Mouse (Mus musculus) B cell, adult 2 months (primary cell): ENCODE measurements at regions not wholly inside any gene's neighbourhood (a gene's known extent, or its start where the extent isn't known, plus 50 kb on each side); places are given as distances from the start of the nearest gene placed in this dataset.

Experiments
- DNase-seq, 2 experiments: peaks; one replicate each; pipeline ENCODE4 v3.0.0; 2022

DNA sequence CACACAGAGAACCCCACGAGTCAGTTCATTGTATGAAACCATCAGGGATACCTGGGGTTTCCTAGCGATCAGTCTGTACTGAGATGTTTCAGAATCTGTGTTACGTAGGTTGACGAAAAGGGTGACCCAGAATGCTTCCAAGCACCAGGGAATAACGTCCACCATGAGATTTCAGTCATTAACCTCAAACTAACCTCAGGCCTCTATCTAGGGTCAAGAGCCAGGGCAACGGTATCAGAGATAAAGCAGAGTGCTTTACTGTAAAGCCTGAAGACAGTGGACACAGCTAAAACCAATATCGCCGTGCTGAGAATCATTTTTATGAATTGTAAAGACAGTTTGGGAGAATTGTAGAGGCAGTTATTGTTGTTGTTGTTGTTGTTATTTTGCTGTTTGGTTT is 52.9 kb upstream of the Errfi1 start:
- no peak for DNase-seq

DNA sequence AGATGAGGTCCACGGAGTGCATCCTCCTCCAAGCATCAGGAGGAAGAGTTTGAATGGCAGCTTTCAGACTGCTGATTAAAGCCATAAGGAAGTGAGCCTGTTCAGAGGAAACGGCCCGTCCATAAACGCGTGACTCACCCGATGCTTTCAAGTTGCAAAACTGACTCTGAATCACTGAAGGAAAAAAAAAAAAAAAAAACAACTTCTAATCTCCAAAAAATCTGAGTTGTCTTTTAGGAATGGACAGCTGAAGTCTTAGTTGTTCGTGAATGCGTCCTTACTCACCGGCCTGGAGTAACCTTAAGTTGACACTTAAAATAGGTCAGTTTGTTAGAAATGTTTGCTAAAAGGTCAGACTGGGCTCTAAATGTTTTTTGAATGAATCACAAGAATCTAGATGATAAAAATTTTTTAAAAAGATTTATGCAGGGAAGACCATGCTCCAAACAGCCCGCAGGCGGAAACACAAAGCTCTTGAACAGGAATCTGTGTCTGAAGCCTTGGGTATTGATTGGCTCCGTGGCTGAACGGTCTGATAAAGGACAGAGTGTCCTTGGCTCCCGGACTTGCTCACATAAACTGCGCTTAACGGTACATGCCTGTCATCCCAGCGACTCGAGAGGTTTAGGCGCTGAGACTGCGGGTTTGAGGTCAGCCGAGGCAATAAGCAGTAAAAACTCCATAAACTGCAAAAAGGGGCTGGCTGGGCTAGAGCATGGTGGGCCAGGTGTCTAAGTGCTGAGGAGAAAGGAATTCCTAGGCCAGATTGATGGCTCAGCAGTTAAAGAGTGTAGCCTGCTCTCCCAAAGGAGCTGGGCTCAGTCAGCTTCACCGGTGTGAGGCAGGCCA is 53.9 kb upstream of the Errfi1 start:
- DNase-seq: peak; percentile 14 to 15

DNA sequence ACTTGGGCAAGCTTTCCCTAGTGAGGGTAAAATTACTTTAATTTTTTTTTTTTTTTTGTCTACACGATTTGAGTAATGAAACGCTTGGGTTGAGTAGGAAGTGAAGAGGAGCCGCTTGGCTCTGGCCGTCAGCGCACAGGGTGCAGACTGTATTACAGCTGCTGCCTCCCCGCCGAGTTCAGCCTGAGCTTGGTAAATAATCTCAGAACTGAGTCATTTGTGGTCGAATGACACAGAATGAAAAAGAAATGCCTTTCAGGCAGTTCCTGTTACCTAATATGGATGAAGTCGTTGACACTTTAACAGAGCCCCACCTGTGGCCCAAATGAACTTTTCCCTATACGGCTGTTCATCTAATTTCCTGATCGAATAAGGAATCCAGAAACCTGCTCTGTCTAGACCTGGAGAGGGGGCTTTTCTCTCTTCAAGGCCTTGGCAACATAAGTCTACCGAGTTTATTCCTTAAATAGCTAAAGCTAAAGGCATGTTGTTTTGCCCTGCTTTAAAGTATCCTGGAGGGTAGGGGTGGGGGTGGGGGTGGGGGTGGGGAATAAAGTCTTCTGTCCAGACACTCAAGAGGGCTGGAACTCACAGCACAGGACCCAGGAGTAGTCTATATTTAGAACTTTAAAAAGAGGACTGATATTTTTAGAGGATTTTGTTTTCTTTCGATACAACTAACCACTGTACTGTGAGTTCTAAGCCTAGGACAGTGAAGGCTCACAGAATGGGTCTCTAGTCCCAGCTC is 54.8 kb upstream of the Errfi1 start:
- peak; percentile 5 to 19 for DNase-seq

DNA sequence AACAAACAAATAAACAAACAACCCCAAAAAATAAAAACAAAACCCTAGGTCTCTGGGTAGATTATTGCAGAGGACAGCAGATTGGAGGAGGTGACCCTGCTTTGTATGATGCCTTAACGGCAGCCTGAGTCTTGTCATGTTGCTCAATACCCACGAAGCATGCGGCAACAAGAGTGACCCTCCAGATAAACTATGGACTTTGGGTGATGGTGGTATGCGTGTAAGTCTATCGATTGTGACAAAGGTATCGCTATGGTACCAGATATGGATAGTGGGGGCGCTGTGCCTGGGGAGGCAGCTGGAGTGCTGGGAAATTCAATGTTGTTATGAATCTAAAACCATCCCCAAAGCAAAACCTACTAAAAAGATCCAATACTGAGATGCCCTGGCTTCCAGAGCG is 55.4 kb upstream of the Errfi1 start:
- no peak for DNase-seq

DNA sequence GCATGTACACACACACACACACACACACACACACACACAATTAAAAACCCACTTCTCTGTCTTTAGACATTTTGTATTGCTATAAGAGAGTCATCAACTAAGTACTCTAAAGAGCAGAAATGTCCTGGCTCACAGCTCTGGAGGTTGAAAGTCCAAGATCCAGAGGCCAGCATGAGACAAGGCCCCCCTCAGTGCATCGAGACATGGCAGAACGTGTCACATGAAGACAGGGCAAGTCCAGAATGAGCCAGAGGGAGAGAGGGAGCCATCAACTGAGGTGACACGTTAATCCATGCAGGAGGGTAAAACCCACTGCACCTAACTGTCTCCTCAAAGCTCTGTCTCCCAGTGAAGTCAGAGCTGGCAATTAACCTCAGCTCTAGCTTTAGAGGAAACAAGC is 56.7 kb upstream of the Errfi1 start:
- DNase-seq: no peak

DNA sequence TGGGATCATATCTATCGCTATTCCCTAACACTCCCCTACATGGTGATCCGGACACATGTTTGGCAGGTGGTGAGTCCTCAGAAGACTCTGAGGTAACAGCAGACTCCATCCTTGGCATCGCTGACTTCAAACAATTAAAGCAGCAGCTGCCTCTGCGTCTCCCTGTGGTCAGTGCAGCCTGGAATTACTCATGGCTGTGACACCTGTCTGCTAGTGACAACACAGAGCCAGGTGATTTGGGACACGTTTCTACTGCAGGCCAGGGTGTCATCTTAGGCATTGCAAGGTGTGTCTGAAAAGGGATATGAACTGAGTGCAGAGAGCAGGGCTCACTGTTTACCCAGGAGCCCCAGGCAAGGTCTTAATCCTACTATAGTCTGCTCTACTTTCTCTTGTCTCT is 58.8 kb upstream of the Errfi1 start:
- no peak for DNase-seq

DNA sequence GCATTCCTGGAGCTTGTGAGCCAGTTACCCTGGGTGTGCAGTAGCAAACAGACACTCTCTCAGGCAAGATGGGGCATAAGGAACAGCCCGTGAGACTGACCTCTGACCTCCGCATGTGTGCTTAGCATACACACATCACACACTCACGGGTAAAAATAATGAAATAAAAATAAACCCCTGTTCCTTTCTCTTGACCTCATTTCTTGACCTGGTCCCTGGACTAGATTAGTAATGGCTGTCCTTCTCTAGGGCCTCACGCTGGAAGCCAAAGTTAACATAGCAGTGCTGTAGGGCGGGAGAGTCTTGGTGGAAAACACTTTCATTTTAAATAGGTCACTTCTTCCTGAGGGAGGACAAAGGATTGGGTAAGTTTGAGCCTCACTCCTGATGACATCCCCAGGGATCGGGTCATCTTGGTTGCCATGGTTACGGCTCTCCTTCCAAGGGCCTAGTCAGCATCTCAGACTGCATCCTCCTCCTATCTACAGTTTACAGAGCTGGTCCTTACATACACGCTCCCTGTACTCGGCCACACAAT is 59.4 kb upstream of the Errfi1 start:
- DNase-seq: no peak

DNA sequence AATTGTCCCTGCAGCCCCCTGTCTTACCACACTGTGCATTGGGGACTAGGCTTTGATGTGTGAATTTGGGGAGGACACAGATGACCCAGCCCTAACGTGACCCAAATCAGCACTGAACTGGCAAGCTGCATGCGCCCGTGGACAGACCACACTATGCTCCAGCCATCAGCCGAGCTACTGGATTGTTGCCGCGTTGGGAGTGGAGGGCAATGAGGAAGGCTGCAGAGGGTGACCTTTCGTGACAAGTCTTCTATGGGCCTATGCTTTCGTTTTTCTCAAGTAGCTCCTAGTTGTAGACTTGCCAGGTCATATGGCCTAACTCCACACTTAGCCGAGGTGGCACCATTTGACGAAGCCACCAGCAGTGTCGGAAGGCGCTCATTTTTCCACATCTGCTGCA is 60.6 kb upstream of the Errfi1 start:
- no peak for DNase-seq

DNA sequence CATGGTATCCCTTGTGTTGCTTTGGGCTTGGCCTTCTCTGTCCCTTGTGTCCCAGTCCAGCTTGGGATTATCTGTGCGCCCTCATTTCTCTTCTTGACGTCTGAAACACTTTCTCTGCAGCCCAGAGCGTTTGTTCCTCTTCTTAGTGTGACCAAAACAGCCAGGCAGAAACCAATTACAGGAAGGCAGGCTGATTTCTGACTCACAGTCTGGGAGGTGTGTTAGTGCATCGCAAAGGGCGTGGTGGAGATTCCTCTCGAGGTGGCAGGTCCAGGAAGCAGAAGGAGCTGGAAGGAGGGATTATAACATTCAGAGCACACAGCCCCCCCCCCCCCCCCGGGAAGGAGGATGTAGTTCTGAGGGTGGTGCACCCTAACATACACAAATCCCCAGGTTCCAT is 64.6 kb upstream of the Errfi1 start:
- no peak for DNase-seq

DNA sequence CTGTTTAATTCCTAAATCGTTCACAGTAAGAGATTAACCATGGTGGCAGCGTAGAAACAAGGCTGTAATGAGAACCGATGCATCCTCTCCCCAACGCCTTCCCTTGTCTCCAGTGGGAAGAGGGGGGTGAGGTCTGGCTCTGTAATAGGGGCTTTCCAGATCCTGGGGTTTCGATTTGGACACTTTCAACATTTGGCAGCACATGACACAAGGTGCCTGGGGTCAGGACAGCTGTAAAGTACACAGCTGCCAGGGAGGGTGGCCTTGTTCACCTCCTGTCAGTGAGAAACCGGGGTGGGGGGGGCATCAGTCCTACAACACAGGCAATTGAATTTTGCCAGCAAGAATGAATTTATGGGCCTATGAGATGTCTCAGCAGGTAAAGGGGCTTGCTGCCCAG is 66.6 kb upstream of the Errfi1 start:
- DNase-seq: no peak

DNA sequence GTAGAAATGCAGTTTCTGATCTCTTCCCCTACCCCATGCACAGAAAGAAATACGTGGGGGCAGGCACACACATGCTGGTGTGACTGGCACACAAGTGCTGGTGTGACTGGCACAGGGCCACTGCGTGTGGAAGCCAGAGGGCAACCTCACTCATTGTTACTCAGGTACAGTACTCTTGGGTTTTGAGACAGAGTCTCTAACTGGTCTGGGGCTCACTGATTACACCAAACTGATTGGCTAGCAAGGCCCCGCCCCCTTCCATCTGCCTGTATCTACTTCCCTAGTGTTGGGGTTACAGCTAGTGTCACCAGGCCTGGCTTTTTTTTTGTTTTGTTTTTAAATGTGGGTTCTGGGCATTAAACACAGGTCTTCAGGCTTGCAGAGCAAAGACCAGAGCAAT is 67.1 kb upstream of the Errfi1 start:
- no peak for DNase-seq

DNA sequence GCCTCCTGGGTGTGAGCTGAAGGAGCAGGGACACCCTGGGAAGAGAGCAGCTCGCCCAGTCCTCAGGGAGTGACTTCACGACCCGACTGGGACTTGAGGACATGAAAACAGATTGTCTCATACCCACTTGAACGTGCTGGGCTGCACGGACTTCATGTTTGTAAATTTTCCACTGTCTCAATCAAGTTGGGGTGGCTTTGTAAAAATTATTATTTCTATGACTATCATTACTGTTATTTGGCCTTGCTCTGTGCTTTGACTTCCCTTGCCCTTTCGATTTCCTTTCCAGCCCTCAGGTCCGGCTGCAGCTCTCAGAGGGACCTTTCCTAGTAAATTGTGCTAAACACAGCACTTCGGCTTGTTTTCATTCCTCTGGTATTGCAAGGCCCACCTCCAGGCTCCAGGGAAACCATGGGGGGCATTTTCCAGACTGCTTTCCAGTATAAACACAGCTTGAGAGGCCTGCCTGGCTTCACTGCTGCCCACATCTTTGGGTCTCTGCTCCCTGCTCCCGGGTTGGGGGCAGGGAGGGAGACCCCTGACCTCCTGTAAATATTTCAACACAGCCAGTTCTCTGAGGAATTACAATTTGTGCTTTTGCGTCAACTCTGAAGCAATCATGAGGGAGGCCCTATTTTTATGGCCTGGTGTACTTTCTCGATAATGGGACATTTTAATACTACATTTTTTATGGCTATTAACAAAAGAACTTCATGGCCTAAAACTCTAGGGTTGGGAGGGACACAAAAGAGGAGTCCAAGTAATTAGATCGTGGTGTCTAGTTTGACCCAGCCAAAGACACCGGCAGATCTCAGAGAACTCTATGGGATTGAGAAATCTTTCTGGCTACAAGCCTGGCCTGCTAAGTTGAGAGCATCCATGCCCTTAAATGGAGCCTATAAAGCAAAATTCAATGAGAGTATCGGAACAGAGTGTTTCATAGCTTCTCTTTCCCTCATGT is 68.9 kb upstream of the Errfi1 start:
- DNase-seq: no peak

DNA sequence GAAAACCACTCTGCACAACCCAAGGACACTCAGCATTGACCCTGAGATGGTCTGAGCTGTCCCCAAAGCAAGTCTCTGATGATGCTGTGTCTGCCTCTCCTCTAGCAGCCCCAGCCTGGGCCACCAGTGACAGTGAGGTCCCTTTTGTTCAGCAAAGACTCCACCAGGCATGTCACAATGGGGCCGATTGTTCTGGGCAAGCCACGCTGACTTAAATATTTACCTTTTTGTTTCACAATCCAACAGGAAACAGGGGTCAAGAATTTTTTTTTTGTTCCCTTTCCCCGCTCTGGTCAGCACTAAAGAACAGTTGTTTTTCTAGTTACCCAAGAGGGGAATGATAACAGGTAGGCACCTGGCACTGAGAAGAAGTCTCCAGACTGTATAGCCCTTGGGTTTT is 72.4 kb upstream of the Errfi1 start:
- no peak for DNase-seq

DNA sequence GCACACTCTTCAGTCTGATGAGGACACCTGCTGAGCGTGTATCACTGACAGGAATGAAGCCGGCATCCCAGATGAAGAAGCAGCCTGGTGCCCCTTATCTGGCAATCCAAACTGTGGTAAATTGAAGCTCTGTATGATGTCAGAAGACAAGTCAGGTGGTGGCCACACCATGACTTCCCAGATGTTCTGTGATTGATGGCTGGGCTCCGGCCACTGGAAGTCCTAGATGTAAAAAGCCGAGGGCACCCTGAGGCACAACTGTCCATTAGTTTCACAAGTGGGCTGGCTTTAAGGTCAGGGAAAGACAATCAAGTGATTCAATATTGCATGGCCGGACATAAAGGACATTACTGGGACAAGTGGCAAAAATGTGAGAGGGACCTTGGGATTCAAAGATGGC is 74.4 kb upstream of the Errfi1 start:
- no peak for DNase-seq

DNA sequence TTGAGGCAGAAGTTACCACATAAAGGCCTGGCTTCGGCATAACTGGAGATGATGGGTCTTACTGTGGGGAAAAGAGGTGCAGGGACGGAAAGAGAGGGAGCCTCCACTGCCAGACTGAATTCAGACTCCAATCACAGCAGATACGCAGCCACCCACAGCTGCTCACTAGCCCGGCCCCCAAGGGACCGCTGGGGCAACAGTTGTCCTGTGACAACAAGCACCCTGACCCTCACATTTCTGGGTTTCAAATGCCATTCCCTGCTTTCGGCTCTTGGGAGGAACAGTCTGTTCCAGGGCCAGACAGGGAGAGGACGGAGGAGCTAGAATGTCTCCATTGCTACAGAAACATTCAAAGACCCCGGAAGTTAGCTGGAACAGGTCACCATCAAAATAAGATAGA is 75.0 kb upstream of the Errfi1 start:
- no peak for DNase-seq

DNA sequence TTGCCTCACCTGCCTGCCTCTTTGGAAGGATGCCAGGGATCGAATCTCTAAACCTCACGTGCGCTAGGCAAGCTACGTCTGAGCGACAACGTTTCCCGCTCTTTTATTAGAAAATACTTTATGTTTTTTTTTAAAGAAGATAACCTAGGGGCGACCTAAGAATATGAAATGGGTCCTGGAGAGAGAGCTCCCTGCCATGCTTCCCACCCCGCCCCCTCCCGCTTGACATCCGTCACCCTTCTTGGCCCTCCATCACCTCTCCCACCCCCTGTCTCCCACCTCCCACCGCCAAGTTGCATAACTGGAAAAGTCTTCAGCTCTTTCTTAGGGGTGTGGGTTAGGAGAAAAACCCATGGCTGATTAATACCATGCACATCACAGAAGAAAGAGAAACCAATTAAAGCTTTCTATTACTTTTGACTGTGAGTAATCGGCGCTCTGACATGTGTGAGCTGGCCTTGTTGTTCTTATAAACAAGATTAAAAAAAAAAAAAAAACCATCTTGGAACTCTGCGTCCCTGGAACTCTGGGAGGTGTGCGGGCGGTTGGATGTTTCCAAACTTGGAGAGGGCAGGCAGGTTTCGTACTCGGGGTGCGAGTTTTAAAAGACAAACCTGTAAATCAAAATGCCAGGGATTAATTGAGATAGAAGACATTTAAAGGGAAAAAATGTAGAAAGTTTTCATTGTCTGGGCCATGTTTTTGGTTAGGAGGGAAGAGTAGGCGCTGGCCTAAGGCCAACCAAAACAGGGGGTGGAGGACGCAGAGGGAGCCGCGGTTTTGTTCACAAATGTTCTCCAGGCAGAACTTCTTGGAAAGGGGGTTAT is 77.8 kb upstream of the Errfi1 start:
- no peak for DNase-seq

DNA sequence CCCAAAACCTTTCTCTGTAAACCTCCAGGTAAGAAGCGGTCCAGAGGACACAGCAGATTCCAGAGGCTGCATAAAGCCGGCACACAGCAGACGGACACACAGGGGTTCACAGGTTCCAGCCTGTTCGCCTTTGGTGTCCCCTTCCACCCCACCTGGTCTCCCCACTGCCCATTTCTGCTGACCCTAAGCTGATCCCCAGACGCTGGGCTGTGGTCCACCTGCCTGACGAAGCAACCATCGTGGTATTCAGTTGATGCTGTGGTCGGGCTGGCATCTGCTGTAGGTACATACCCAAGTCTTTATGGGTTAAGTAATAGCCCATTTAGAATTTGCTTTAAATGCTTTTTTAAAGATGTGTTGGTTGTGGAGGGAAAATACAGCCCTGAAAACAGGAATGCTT is 78.4 kb upstream of the Errfi1 start:
- no peak for DNase-seq

DNA sequence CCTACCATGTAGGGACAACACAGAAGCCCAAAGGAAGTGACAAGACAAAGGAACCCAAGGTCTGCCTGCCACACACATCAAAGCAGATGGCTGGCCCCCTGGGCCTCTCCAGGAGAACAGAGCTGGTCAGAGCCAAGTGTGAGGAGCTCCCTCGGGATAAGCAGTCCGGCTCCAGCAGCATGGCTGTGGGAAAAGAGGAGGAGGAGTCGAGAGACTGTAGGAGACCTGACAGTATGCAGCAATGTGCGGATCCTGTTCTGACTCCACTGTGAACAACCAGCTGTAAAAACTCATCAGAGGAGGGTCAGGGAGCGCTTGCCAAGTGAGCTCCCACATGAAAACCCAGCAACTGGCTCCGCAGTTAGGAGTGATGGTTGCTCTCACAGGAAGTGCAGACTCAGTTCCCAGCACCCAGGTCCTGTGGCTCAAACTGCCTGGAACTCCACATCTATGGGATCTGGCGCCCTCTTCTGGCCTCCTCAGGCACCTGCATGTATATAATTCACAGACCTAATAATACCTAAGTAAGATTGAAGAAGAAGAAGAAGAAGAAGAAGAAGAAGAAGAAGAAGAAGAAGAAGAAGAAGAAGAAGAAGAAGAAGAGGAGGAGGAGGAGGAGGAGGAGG is 79.3 kb upstream of the Errfi1 start:
- DNase-seq: peak; percentile 29 to 33

DNA sequence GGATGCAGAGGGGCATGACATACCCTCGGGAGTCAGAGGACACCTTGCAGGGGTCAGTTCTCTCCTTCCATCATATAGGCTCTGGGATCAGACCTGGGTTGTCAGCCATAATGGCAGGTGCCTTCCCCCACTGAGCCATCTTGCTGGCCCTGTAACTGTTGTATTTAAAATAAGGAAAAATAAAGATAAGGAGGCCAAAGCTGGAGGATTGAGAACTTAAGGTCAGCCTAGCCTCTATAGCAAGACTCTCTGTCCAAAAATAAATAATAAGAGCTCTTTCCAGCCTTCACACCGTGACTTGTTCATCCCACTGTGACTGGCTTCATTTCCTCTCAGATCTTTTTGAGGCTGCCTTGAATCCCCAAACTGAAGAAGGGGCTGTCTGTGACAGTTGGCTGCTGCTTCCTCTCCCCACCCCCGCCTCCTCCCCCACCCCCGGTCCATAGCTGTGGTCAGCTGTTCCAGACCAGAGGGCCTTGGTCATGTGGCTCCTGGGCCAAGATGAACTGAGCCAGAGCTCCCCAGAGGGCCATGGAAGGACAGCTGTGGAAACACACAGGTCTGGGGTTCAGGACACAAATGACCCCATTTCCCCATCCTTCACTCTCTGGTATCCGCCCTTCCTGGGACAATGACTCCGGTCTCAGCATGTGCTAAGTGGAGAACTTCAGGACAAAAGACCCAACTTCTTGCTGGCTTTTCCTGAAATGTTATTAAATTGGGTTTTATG is 81.6 kb upstream of the Errfi1 start:
- no peak for DNase-seq

DNA sequence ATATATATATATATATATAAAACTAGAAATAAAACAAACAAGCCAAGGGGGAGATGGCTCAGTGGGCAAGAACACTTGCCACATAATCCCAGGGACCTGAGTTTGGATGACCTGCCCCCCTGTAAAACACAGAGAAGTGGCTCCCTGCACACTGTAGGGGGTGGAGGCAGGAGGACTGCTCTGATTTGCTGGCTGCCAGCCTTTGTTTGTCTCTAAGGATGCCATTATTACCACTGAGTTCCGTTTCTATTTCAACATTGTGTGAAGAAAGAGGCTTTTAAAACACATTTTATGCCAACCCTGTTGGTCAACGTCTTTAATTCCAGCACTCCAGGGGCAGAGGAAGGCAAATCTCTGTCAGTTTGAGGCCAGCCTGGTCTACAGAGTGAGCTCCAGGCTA is 82.2 kb upstream of the Errfi1 start:
- no peak for DNase-seq

DNA sequence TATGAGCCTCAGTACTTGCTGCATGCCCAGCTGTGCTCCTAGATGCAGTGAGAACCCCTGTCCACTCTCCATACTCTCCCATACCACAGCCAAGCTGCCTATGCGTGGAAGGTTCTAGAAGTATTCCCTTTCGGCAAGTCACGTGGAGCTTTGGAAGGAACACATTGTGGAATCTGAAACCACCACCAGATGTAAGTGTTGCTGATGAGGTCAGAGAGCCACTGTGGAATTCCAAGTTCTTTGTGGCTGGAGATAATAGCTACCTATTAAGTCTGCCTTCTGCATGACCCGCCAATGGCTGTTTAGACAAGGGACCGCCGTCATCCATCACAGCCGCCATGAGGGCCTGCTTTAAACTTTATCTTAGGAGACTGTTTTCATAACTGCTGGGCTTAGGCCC is 84.7 kb upstream of the Errfi1 start:
- DNase-seq: no peak
